In genomic region chr7:136934336-136934735, GRCm38 (mm10) we compare ENCODE assay signal across 26 mouse cellular contexts. TPM values are rescaled to one million over a fixed set of nuclear protein-coding genes. Genes with fewer than 3 reads are reported as not detected.
DNase-seq lines count a peak whose midpoint lies in the region; ATAC-seq and TF ChIP-seq lines count a peak whose summit lies in the region.
"Had no signal": no experiment of that assay in that cellular context is flagged by ENCODE, and none has a peak within 500 bp of the region (broad histone marks: within the 10 kb centered on the region; RNA-seq: fewer than 3 reads in every experiment).

No protein-coding gene starts in this region.

- 96% methylated on average over 5 of the region's 5 CpGs for WGBS in kidney, adult 2 months
- WGBS in kidney, embryonic 15.5 days: 93% methylated on average over 5 of the region's 5 CpGs
- WGBS in embryonic facial prominence, embryonic 13.5 days: 31% methylated on average over 5 of the region's 5 CpGs

- DNase-seq in kidney, adult 2 months: peak; percentile 7
- peak; percentile 64 for DNase-seq in NIH3T3 (ENCODE audit: low read depth)
- DNase-seq in spleen, postnatal 36 days (ENCODE audit: low spot score in 2 of 2): no peak
- DNase-seq in retina, embryonic 14.5 days (ENCODE audit: low spot score): no peak
- DNase-seq: adrenal gland, postnatal 10 days; adrenal gland, postnatal 36 days; cerebellum, adult 2 months; cerebellum, adult 9-11 months; cerebellum, postnatal 25 days; gastrocnemius, postnatal 10 days; gastrocnemius, postnatal 36 days; heart, adult 2 months; heart, postnatal 10 days; heart, postnatal 36 days had no signal

- no peak for TF ChIP-seq POLR2A in kidney, adult 2 months (IDR thresholded peaks at IDR 0.05; ENCODE audit: low read depth, low read length)

- no peaks in the 10 kb centered on the region for H3K36me3 ChIP-seq in kidney, adult 2 months (ENCODE audit: control insufficient read depth, insufficient read depth, low read length)
- no peaks in the 10 kb centered on the region for H3K36me3 ChIP-seq in kidney, embryonic 15.5 days
- no peaks in the 10 kb centered on the region for H3K36me3 ChIP-seq in embryonic facial prominence, embryonic 13.5 days
- H3K36me3 ChIP-seq: forebrain, embryonic 10.5 days; heart, embryonic 15.5 days; hindbrain, embryonic 10.5 days; hindbrain, embryonic 13.5 days; intestine, embryonic 15.5 days had no signal

- no peak overlapping the region for H3K4me2 ChIP-seq in kidney, embryonic 15.5 days
- H3K4me2 ChIP-seq in embryonic facial prominence, embryonic 13.5 days: no peak overlapping the region
- H3K4me2 ChIP-seq: forebrain, embryonic 13.5 days; heart, embryonic 11.5 days; heart, embryonic 15.5 days; hindbrain, embryonic 13.5 days; intestine, embryonic 15.5 days had no signal

- TF ChIP-seq CTCF in kidney, adult 2 months (conservative IDR thresholded peaks at IDR 0.05; ENCODE audit: insufficient read depth, insufficient read length, low read depth, low read length): no peak

- no peak overlapping the region for H3K27ac ChIP-seq in kidney, adult 2 months (ENCODE audit: insufficient read depth, low read depth, low read length)
- no peak overlapping the region for H3K27ac ChIP-seq in kidney, embryonic 15.5 days
- peak overlapping the region; percentile 60 for H3K27ac ChIP-seq in embryonic facial prominence, embryonic 13.5 days
- H3K27ac ChIP-seq: forebrain, embryonic 10.5 days; forebrain, embryonic 13.5 days; heart, adult 2 months; heart, embryonic 15.5 days; hindbrain, embryonic 13.5 days; intestine, embryonic 15.5 days had no signal

- H3K27me3 ChIP-seq in kidney, adult 2 months (replicated peaks; ENCODE audit: control insufficient read depth, insufficient read depth, low read length): no peaks in the 10 kb centered on the region
- H3K27me3 ChIP-seq in kidney, embryonic 15.5 days: peaks cover 4% of the 10 kb centered on the region; the same call in 1 of the 2 replicates
- H3K27me3 ChIP-seq in embryonic facial prominence, embryonic 13.5 days: no peaks in the 10 kb centered on the region
- H3K27me3 ChIP-seq: forebrain, embryonic 13.5 days; heart, embryonic 15.5 days; hindbrain, embryonic 13.5 days; intestine, embryonic 15.5 days; Patski had no signal

- no peak overlapping the region for H3K9ac ChIP-seq in kidney, embryonic 15.5 days
- no peak overlapping the region for H3K9ac ChIP-seq in embryonic facial prominence, embryonic 13.5 days
- H3K9ac ChIP-seq: forebrain, embryonic 13.5 days; heart, embryonic 15.5 days; hindbrain, embryonic 13.5 days; intestine, embryonic 15.5 days had no signal

- H3K4me3 ChIP-seq in kidney, adult 2 months (ENCODE audit: insufficient read depth, low read depth, low read length): no peak overlapping the region
- no peak overlapping the region for H3K4me3 ChIP-seq in kidney, embryonic 15.5 days (replicated peaks)
- H3K4me3 ChIP-seq in embryonic facial prominence, embryonic 13.5 days: no peak overlapping the region
- H3K4me3 ChIP-seq: forebrain, embryonic 10.5 days; forebrain, embryonic 13.5 days; heart, adult 2 months; heart, embryonic 15.5 days; hindbrain, embryonic 10.5 days; hindbrain, embryonic 13.5 days; intestine, embryonic 15.5 days had no signal

- H3K9me3 ChIP-seq in kidney, embryonic 15.5 days (replicated peaks): no peaks in the 10 kb centered on the region
- H3K9me3 ChIP-seq in embryonic facial prominence, embryonic 13.5 days: no peaks in the 10 kb centered on the region
- H3K9me3 ChIP-seq: forebrain, embryonic 10.5 days; forebrain, embryonic 13.5 days; heart, embryonic 15.5 days; hindbrain, embryonic 10.5 days; hindbrain, embryonic 13.5 days; intestine, embryonic 15.5 days had no signal

- no peak for ATAC-seq in kidney, embryonic 15.5 days (replicated peaks; ENCODE audit: low FRiP score)
- ATAC-seq in embryonic facial prominence, embryonic 13.5 days (ENCODE audit: insufficient number of reproducible peaks, insufficient read depth, low FRiP score, low TSS enrichment, low read depth): no peak
- ATAC-seq: forebrain, embryonic 13.5 days; forebrain, embryonic 16.5 days; hindbrain, embryonic 16.5 days; intestine, embryonic 15.5 days; Patski had no signal

- H3K4me1 ChIP-seq in kidney, adult 2 months (ENCODE audit: control insufficient read depth, insufficient read depth, low read length): no peaks in the 10 kb centered on the region
- peaks cover 10% of the 10 kb centered on the region; the same call in 1 of the 2 replicates for H3K4me1 ChIP-seq in kidney, embryonic 15.5 days
- peaks cover 20% of the 10 kb centered on the region for H3K4me1 ChIP-seq in embryonic facial prominence, embryonic 13.5 days
- H3K4me1 ChIP-seq: forebrain, embryonic 13.5 days; hindbrain, embryonic 13.5 days; intestine, embryonic 15.5 days had no signal

RNA-seq across cellular contexts. Expression of gene Mgmt, which starts 39.9 kb away (rescaled TPM):
- 4.6 and 5.1 TPM in 2 replicates for polyA plus RNA-seq in kidney, adult 2 months (2012; rRNA removed)
- 5.0 and 5.8 TPM in 2 replicates for polyA plus RNA-seq in kidney, embryonic 15.5 days (2015; fragmentation: Nextera tagmentation; extraction: Ambion mirVana)
- polyA plus RNA-seq in embryonic facial prominence, embryonic 13.5 days (2015; fragmentation: Nextera tagmentation; extraction: Ambion mirVana): 6.7 and 7.1 TPM in 2 replicates
- polyA plus RNA-seq: Patski had no signal

Comparison
In these comparisons a context has a peak if more than half of its experiments do, and no peak if none do; other contexts are left out.
1. DNase-seq: peak in kidney, adult 2 months (single experiment) and NIH3T3 (single experiment); none in spleen, postnatal 36 days (0 of 2) and retina, embryonic 14.5 days (single experiment).